Mouse (Mus musculus) spleen, adult 2 months (tissue): ENCODE measurements around the gene Mageb4. TPM values are rescaled to one million over a fixed set of nuclear protein-coding genes. Genes with fewer than 3 reads are reported as not detected.
"Not testable (repeated sequence)": the region's sequence is repeated elsewhere in the genome, so short reads cannot be mapped to it uniquely, and the experiment has no call there.

Experiments used
- DNase-seq, 2 experiments: peaks; one replicate each; pipeline versions ENCODE4 v3.0.0 to v3.0.0-alpha.2; 2012 to 2021; ENCODE audit warnings: low spot score in 2 of 2, low read depth in 1 of 2
- H3K27ac ChIP-seq: fragments of 200-500 bp; 2 replicates; pipeline ENCODE4 v1.5.1; 2012; ENCODE audit warnings: low read length, inconsistent platforms; ENCODE audit not compliant: insufficient read depth
- H3K27me3 ChIP-seq: fragments of 200-500 bp; 2 replicates; pipeline ENCODE4 v1.6.1; 2012; ENCODE audit warnings: mild to moderate bottlenecking, moderate library complexity, low read length, inconsistent platforms; ENCODE audit not compliant: control insufficient read depth, insufficient read depth
- H3K36me3 ChIP-seq: fragments of 200-500 bp; 2 replicates; pipeline ENCODE4 v1.6.1; 2012; ENCODE audit warnings: mild to moderate bottlenecking, low read length, inconsistent platforms; ENCODE audit not compliant: control insufficient read depth, insufficient read depth
- H3K4me1 ChIP-seq: fragments of 200-500 bp; 2 replicates; pipeline ENCODE4 v1.6.1; 2011; ENCODE audit warnings: inconsistent platforms; ENCODE audit not compliant: control insufficient read depth, insufficient read depth, insufficient read length
- H3K4me3 ChIP-seq: fragments of 200-500 bp; 2 replicates; pipeline ENCODE4 v1.5.1; 2011; ENCODE audit warnings: mild to moderate bottlenecking, inconsistent platforms; ENCODE audit not compliant: insufficient read depth, insufficient read length; ENCODE audit errors: extremely low read depth
- CTCF ChIP-seq: fragments of 200-500 bp; IDR thresholded peaks from 2 replicates; pipeline ENCODE4 v1.5.1; 2011; ENCODE audit warnings: mild to moderate bottlenecking, inconsistent platforms; ENCODE audit not compliant: insufficient read depth, insufficient read length, insufficient replicate concordance; ENCODE audit errors: extremely low read depth
- POLR2A ChIP-seq: fragments of 200-500 bp; IDR thresholded peaks from 2 replicates; pipeline ENCODE4 v1.6.1; 2011; ENCODE audit warnings: low read depth, low read length, inconsistent platforms
- WGBS: fragments of 180-500 bp; shearing (Covaris S2); methylation state at CpG from one replicate; pipeline ENCODE4 v1.1.7; 2018; 5-methylcytosine and 5-hydroxymethylcytosine counted together
- polyA plus RNA-seq: library from polyadenylated mRNA; depleted of rRNA; stranded (reverse); fragments of >200 nt; gene quantifications from 2 replicates; pipeline ENCODE4 v1.2.3, GENCODE M21; 2012; rRNA removed

Gene Mageb4
- polyA plus RNA-seq, result not detected in 2 replicates

GRCm38 (mm10) chrX:86304993-86305392 lies at the start of gene Mageb4:
Gene Mageb4 (minus strand): TSS chrX:86305093.
- H3K4me1 ChIP-seq, H3K27me3 ChIP-seq, H3K4me3 ChIP-seq, H3K27ac ChIP-seq, H3K36me3 ChIP-seq, DNase-seq: not testable (repeated sequence)
- WGBS, result no CpG with 5 or more reads among the region's 13 CpGs

GRCm38 (mm10) chrX:86284597-86284996 lies 20.3 kb downstream of the Mageb4 start:
- H3K27ac ChIP-seq, H3K27me3 ChIP-seq, H3K36me3 ChIP-seq, DNase-seq, H3K4me1 ChIP-seq, H3K4me3 ChIP-seq: not testable (repeated sequence)
- WGBS, result 57% methylated on average over 1 of the region's 2 CpGs

DNA sequence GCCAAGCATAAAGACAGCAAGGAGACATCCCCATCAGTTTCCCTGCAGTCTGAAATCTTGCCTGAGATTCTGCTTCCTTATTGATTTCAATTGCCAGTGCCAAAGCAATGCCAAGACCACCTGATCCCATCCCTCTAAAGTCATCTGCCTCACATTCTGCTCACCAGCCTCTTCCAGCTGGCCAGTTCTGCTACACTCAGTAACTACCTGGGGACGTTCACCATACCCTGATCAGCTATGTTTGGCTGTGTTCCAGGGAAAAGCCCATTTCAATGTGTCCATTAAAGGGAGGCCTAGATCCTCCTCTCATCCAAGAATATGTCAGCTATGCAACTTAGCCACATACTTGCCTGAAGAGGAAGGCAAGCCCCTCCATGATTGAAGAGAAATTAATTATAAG lies 58.9 kb downstream of the Mageb4 start:
- H3K36me3 ChIP-seq, H3K4me3 ChIP-seq, H3K4me1 ChIP-seq, H3K27me3 ChIP-seq, DNase-seq, H3K27ac ChIP-seq: not testable (repeated sequence)
- no CpG with 5 or more reads among the region's 1 CpGs for WGBS

- WGBS, result 50% methylated on average over 1 of the region's 1 CpGs
- no peaks in the 10 kb centered on the region for H3K36me3 ChIP-seq
- no peaks in the 10 kb centered on the region for H3K4me1 ChIP-seq
- H3K27ac ChIP-seq, result no peak overlapping the region
- no peak overlapping the region for H3K4me3 ChIP-seq
- DNase-seq, result no peak
- H3K27me3 ChIP-seq, result no peaks in the 10 kb centered on the region
- no peak for TF ChIP-seq CTCF
- TF ChIP-seq POLR2A, result no peak
These were observed 67.6 kb downstream of the Mageb4 start for GRCm38 (mm10) chrX:86237246-86237645.

Other genes with a start within 250 kb of the Mageb4 start
- gene Nr0b1, start 113.3 kb downstream of the Mageb4 start, polyA plus RNA-seq, result not detected in 2 replicates